Comparison of ENCODE assay signal across 11 mouse cellular contexts in genomic region chr3:88181374-88181773, GRCm38 (mm10). TPM values are rescaled to one million over a fixed set of nuclear protein-coding genes. Genes with fewer than 3 reads are reported as not detected.
DNase-seq lines count a peak whose midpoint lies in the region; TF ChIP-seq lines count a peak whose summit lies in the region.
"Had no signal": no experiment of that assay in that cellular context is flagged by ENCODE, and none has a peak within 500 bp of the region (broad histone marks: within the 10 kb centered on the region; RNA-seq: fewer than 3 reads in every experiment).

No protein-coding gene starts in this region.

- H3K4me1 ChIP-seq in heart, adult 2 months (ENCODE audit: control insufficient read depth, insufficient read depth, low read length) = peaks cover 4% of the 10 kb centered on the region
- H3K4me1 ChIP-seq in cerebellum, adult 2 months (ENCODE audit: control insufficient read depth, insufficient read depth, low read length) = peaks cover 8% of the 10 kb centered on the region; the same call in 1 of the 2 replicates
- peaks cover 9% of the 10 kb centered on the region for H3K4me1 ChIP-seq in hindbrain, embryonic 10.5 days (replicated peaks)

- no peak for TF ChIP-seq EP300 in heart, adult 2 months (IDR thresholded peaks at IDR 0.05; ENCODE audit: insufficient read depth, low read depth, low read length)

- DNase-seq in heart, adult 2 months = peak; percentile 35 to 58
- no peak for DNase-seq in heart, adult 8-10 months (ENCODE audit: low spot score)
- peak; percentile 75 to 84 for DNase-seq in cerebellum, adult 2 months
- DNase-seq in cerebellum, postnatal 25 days = peak; percentile 77 to 81
- peak; percentile 79 to 84 for DNase-seq in layer of hippocampus, postnatal 36 days
- no peak for DNase-seq in kidney, adult 18-20 months
- DNase-seq in hindbrain, embryonic 10.5 days (ENCODE audit: low spot score) = no peak
- DNase-seq: embryo, embryonic 11 days; lung, adult 2 months had no signal

- no peaks in the 10 kb centered on the region for H3K9me3 ChIP-seq in hindbrain, embryonic 10.5 days
- H3K9me3 ChIP-seq: limb, embryonic 15.5 days had no signal

- no peak for TF ChIP-seq CTCF in heart, adult 2 months (IDR thresholded peaks at IDR 0.05)
- no peak for TF ChIP-seq CTCF in cerebellum, adult 2 months (IDR thresholded peaks at IDR 0.05; ENCODE audit: borderline replicate concordance, insufficient read depth, low read depth, low read length)

- no peak overlapping the region for H3K9ac ChIP-seq in heart, adult 2 months (ENCODE audit: low read depth, low read length)
- H3K9ac ChIP-seq: limb, embryonic 15.5 days had no signal

- H3K27ac ChIP-seq in heart, adult 2 months = no peak overlapping the region
- no peak overlapping the region for H3K27ac ChIP-seq in cerebellum, adult 2 months (ENCODE audit: insufficient read depth, low read length)
- no peak overlapping the region for H3K27ac ChIP-seq in hindbrain, embryonic 10.5 days
- H3K27ac ChIP-seq: hindbrain, postnatal 0 days; limb, embryonic 15.5 days had no signal

- H3K4me3 ChIP-seq in heart, adult 2 months = no peak overlapping the region
- no peak overlapping the region for H3K4me3 ChIP-seq in cerebellum, adult 2 months (replicated peaks; ENCODE audit: insufficient read depth, low read depth, low read length)
- no peak overlapping the region for H3K4me3 ChIP-seq in hindbrain, embryonic 10.5 days
- H3K4me3 ChIP-seq: limb, embryonic 15.5 days had no signal

- H3K79me2 ChIP-seq in heart, adult 2 months (replicated peaks; ENCODE audit: control insufficient read depth, insufficient read depth, low read length) = no peaks in the 10 kb centered on the region

- 57% methylated on average over 4 of the region's 4 CpGs for WGBS in heart, adult 2 months
- WGBS in cerebellum, adult 2 months = 4% methylated on average over 4 of the region's 4 CpGs
- WGBS in hindbrain, embryonic 10.5 days = 72% methylated on average over 4 of the region's 4 CpGs

- intact Hi-C loops in heart, adult 2 months (cut with DNase I) = no loop called here

- H3K36me3 ChIP-seq in heart, adult 2 months (ENCODE audit: control insufficient read depth, insufficient read depth, low read length) = no peaks in the 10 kb centered on the region
- H3K36me3 ChIP-seq in hindbrain, embryonic 10.5 days = no peaks in the 10 kb centered on the region
- H3K36me3 ChIP-seq: limb, embryonic 15.5 days had no signal

- H3K27me3 ChIP-seq in heart, adult 2 months (ENCODE audit: control insufficient read depth, insufficient read depth, low read length) = no peaks in the 10 kb centered on the region
- H3K27me3 ChIP-seq in cerebellum, adult 2 months (ENCODE audit: control insufficient read depth, insufficient read depth, low read length) = no peaks in the 10 kb centered on the region
- peaks cover 16% of the 10 kb centered on the region; the same call in 1 of the 2 replicates for H3K27me3 ChIP-seq in hindbrain, embryonic 10.5 days (ENCODE audit: insufficient read depth, poor library complexity, severe bottlenecking)

- TF ChIP-seq POLR2A in heart, adult 2 months (IDR thresholded peaks at IDR 0.05; ENCODE audit: insufficient read depth, low read depth, low read length) = no peak
- TF ChIP-seq POLR2A in cerebellum, adult 2 months (IDR thresholded peaks at IDR 0.05; ENCODE audit: borderline replicate concordance, insufficient read depth, low read length) = no peak

RNA-seq across cellular contexts. Expression of gene Mef2d, which starts 39.2 kb away (rescaled TPM):
- total RNA-seq in heart, adult 2 months (2021) = 100 to 1,000 TPM; 118 to 129 TPM
- 119 and 122 TPM in 2 replicates for polyA plus RNA-seq in heart, adult 2 months (2012; rRNA removed)
- total RNA-seq in heart, adult 8-10 months (2022) = 100 to 1,000 TPM; 125 to 139 (median 131) TPM
- polyA plus RNA-seq in cerebellum, adult 2 months (2012; rRNA removed) = 102 and 116 TPM in 2 replicates
- total RNA-seq in layer of hippocampus, postnatal 36 days (2021) = 100 to 1,000 TPM; 191 to 207 TPM
- 10.2 and 15.1 TPM in 2 replicates for polyA plus RNA-seq in hindbrain, embryonic 10.5 days (2016; fragmentation: Nextera tagmentation; extraction: Ambion mirVana)

Comparison
In these comparisons a context has a peak if more than half of its experiments do, and no peak if none do; other contexts are left out.
1. DNase-seq: peak in heart, adult 2 months (2 of 2), cerebellum, adult 2 months (2 of 2), cerebellum, postnatal 25 days (2 of 2) and layer of hippocampus, postnatal 36 days (2 of 2); none in heart, adult 8-10 months (single experiment), kidney, adult 18-20 months (single experiment) and hindbrain, embryonic 10.5 days (single experiment).